Mouse (Mus musculus) small intestine, adult 2 months (tissue): Measurements from ENCODE around the gene Focad. TPM values are rescaled to one million over a fixed set of nuclear protein-coding genes. Genes with fewer than 3 reads are reported as not detected.

Experiments used
- H3K27ac ChIP-seq: fragments of 200-500 bp; 2 replicates; pipeline ENCODE4 v1.5.1; 2012; ENCODE audit warnings: low read depth, low read length, control low read depth, inconsistent platforms; ENCODE audit not compliant: insufficient read depth
- H3K27me3 ChIP-seq: fragments of 200-500 bp; 2 replicates; pipeline ENCODE4 v1.6.1; 2012; ENCODE audit warnings: mild to moderate bottlenecking, moderate library complexity, low read length, inconsistent platforms; ENCODE audit not compliant: control insufficient read depth, insufficient read depth
- H3K36me3 ChIP-seq: fragments of 200-500 bp; 2 replicates; pipeline ENCODE4 v1.6.1; 2012; ENCODE audit warnings: mild to moderate bottlenecking, low read length, control low read depth, inconsistent platforms; ENCODE audit not compliant: control insufficient read depth, insufficient read depth
- H3K4me1 ChIP-seq: fragments of 200-500 bp; 2 replicates; pipeline ENCODE4 v1.6.1; 2012; ENCODE audit warnings: low read length, inconsistent platforms, mixed read lengths; ENCODE audit not compliant: control insufficient read depth, insufficient read depth, insufficient read length
- H3K4me3 ChIP-seq: fragments of 200-500 bp; 2 replicates; pipeline ENCODE4 v1.5.1; 2012; ENCODE audit warnings: low read depth, mild to moderate bottlenecking, control low read depth, inconsistent platforms, low read length, moderate library complexity
- CTCF ChIP-seq: fragments of 200-500 bp; IDR thresholded peaks from 2 replicates; pipeline ENCODE4 v1.5.1; 2012; ENCODE audit warnings: low read depth, mild to moderate bottlenecking, control low read depth, inconsistent platforms, low read length, moderate library complexity, mixed read lengths; ENCODE audit not compliant: insufficient replicate concordance, insufficient read length; ENCODE audit errors: extremely low read depth
- POLR2A ChIP-seq: fragments of 200-500 bp; IDR thresholded peaks from 2 replicates; pipeline ENCODE4 v1.6.1; 2012; ENCODE audit warnings: low read depth, mild to moderate bottlenecking, control low read depth, inconsistent platforms, low read length, moderate library complexity
- WGBS: fragments of 180-500 bp; shearing (Covaris S2); methylation state at CpG from one replicate; pipeline ENCODE4 v1.1.7; 2018; 5-methylcytosine and 5-hydroxymethylcytosine counted together
- polyA plus RNA-seq: library from polyadenylated mRNA; depleted of rRNA; stranded (reverse); fragments of >200 nt; gene quantifications from 2 replicates; pipeline ENCODE4 v1.2.3, GENCODE M21; 2012

Gene Focad
- polyA plus RNA-seq, 1 experiment: 2.2 TPM

- WGBS: 74% methylated on average over 7 of the region's 7 CpGs
- TF ChIP-seq POLR2A (no peak), CTCF (no peak)
Measured at GRCm38 (mm10) chr4:88167008-88167862, 72.8 kb downstream of the Focad start.

GRCm38 (mm10) chr4:88175058-88175974 lies 80.9 kb downstream of the Focad start:
- Histone ChIP-seq H3K27me3 (no peaks in the 10 kb centered on the region), H3K4me3 (no peak overlapping the region), H3K4me1 (no peaks in the 10 kb centered on the region), H3K36me3 (peaks cover 2% of the 10 kb centered on the region), H3K27ac (no peak overlapping the region)
- WGBS: 92% methylated on average over 6 of the region's 6 CpGs
- TF ChIP-seq CTCF: no peak
- no peak for TF ChIP-seq POLR2A

More at GRCm38 (mm10) chr4:88167008-88167862, 72.8 kb downstream of the Focad start:
- Histone ChIP-seq H3K27ac (peak overlapping the region; percentile 5; the same call in 1 of the 2 replicates), H3K27me3 (no peaks in the 10 kb centered on the region), H3K4me1 (peaks cover 4% of the 10 kb centered on the region; the same call in 1 of the 2 replicates), H3K36me3 (no peaks in the 10 kb centered on the region), H3K4me3 (peak overlapping the region; percentile 12; the same call in 1 of the 2 replicates)

- Histone ChIP-seq H3K27me3 (no peaks in the 10 kb centered on the region), H3K4me3 (no peak overlapping the region), H3K36me3 (peaks cover 5% of the 10 kb centered on the region), H3K27ac (no peak overlapping the region), H3K4me1 (no peaks in the 10 kb centered on the region)
- 74% methylated on average over 2 of the region's 2 CpGs for WGBS
- no peak for TF ChIP-seq CTCF
- TF ChIP-seq POLR2A: no peak
Measured at GRCm38 (mm10) chr4:88179296-88179695, 84.9 kb downstream of the Focad start.

GRCm38 (mm10) chr4:88184293-88184692 lies 89.9 kb downstream of the Focad start:
- TF ChIP-seq CTCF (no peak), POLR2A (no peak)
- no peaks in the 10 kb centered on the region for H3K4me1 ChIP-seq
- H3K27me3 ChIP-seq: no peaks in the 10 kb centered on the region
- 71% methylated on average over 6 of the region's 6 CpGs for WGBS
- H3K4me3 ChIP-seq: no peak overlapping the region
- peaks cover 3% of the 10 kb centered on the region for H3K36me3 ChIP-seq
- H3K27ac ChIP-seq: no peak overlapping the region

GRCm38 (mm10) chr4:88185872-88186426 lies 91.5 kb downstream of the Focad start:
- no peak overlapping the region for H3K27ac ChIP-seq

GRCm38 (mm10) chr4:88187649-88188048 lies 93.2 kb downstream of the Focad start:
- H3K27me3 ChIP-seq: no peaks in the 10 kb centered on the region
- WGBS: 57% methylated on average over 3 of the region's 3 CpGs
- H3K4me1 ChIP-seq: no peaks in the 10 kb centered on the region
- TF ChIP-seq POLR2A (no peak), CTCF (no peak)
- peaks cover 2% of the 10 kb centered on the region; the same call in 1 of the 2 replicates for H3K36me3 ChIP-seq
- no peak overlapping the region for H3K4me3 ChIP-seq
- H3K27ac ChIP-seq: no peak overlapping the region

More at GRCm38 (mm10) chr4:88185872-88186426, 91.5 kb downstream of the Focad start:
- Histone ChIP-seq H3K4me3 (no peak overlapping the region), H3K36me3 (peaks cover 3% of the 10 kb centered on the region), H3K4me1 (no peaks in the 10 kb centered on the region), H3K27me3 (no peaks in the 10 kb centered on the region)
- TF ChIP-seq CTCF (no peak), POLR2A (no peak)
- 77% methylated on average over 6 of the region's 6 CpGs for WGBS
